Mouse (Mus musculus): ENCODE results near the gene Pank2.

Gene Pank2

GRCm38 (mm10) chr2:131262213-131262672 is at the start of gene Pank2:
TSS of gene Pank2 (plus strand) at chr2:131262495.
- DNase-seq: peak; percentile 98 to 99

- no peak for DNase-seq
These were observed 48.5 kb upstream of the Pank2 start for GRCm38 (mm10) chr2:131213773-131214172.

GRCm38 (mm10) chr2:131215941-131216858 is 46.1 kb upstream of the Pank2 start:
- DNase-seq: peak; percentile 54 to 63

GRCm38 (mm10) chr2:131220030-131220429 is 42.3 kb upstream of the Pank2 start:
- no peak for DNase-seq

GRCm38 (mm10) chr2:131221853-131222515 is 40.3 kb upstream of the Pank2 start:
- no peak for DNase-seq

- DNase-seq: peak in 1 of 2 experiments; percentile 40
These were observed 39.7 kb upstream of the Pank2 start for GRCm38 (mm10) chr2:131222562-131222961.

- no peak for DNase-seq
These were observed 38.7 kb upstream of the Pank2 start for GRCm38 (mm10) chr2:131223569-131223968.

GRCm38 (mm10) chr2:131225178-131225577 is 37.1 kb upstream of the Pank2 start:
- DNase-seq: peak; percentile 77 to 85

GRCm38 (mm10) chr2:131226669-131227068 is 35.6 kb upstream of the Pank2 start:
- peak; percentile 42 to 59 for DNase-seq

- no peak for DNase-seq
These were observed 35.1 kb upstream of the Pank2 start for GRCm38 (mm10) chr2:131227243-131227642.

GRCm38 (mm10) chr2:131232558-131232957 is 29.7 kb upstream of the Pank2 start:
- DNase-seq: no peak

GRCm38 (mm10) chr2:131233307-131234126 is 28.8 kb upstream of the Pank2 start, which contains the start of gene Mavs:
TSS of gene Mavs (plus strand) at chr2:131234063.
- peak; percentile 98 for DNase-seq

GRCm38 (mm10) chr2:131234127-131234650 is 28.1 kb upstream of the Pank2 start:
- peak; percentile 35 to 61 for DNase-seq

GRCm38 (mm10) chr2:131234970-131235635 is 27.2 kb upstream of the Pank2 start:
- DNase-seq: peak; percentile 51 to 72

- DNase-seq: no peak
These were observed 20.1 kb upstream of the Pank2 start for GRCm38 (mm10) chr2:131242180-131242579.

GRCm38 (mm10) chr2:131242929-131243328 is 19.4 kb upstream of the Pank2 start:
- DNase-seq: no peak

GRCm38 (mm10) chr2:131253681-131254328 is 8.5 kb upstream of the Pank2 start:
- peak; percentile 89 to 91 for DNase-seq

- peak; percentile 56 to 75 for DNase-seq
These were observed 8.0 kb upstream of the Pank2 start for GRCm38 (mm10) chr2:131254329-131254713.

- DNase-seq: no peak
These were observed 6.6 kb upstream of the Pank2 start for GRCm38 (mm10) chr2:131255738-131256137.

- no peak for DNase-seq
These were observed 3.6 kb upstream of the Pank2 start for GRCm38 (mm10) chr2:131258693-131259092.

All from kidney, postnatal 36 days (tissue).